Mouse (Mus musculus): ENCODE measurements at regions not wholly inside any gene's neighbourhood (a gene's known extent, or its start where the extent isn't known, plus 50 kb on each side); places are given as distances from the start of the nearest gene placed in this dataset.

GRCm38 (mm10) chr2:48705103-48705804, 108.7 kb upstream of the Acvr2a start:
- ATAC-seq (replicated peaks; ENCODE audit: poor library complexity, severe bottlenecking), result no peak

- no peak for ATAC-seq (replicated peaks; ENCODE audit: poor library complexity, severe bottlenecking)
Observed at GRCm38 (mm10) chr2:48705805-48706150, 108.1 kb upstream of the Acvr2a start.

- peak; percentile 46; the same call in 1 of the 2 replicates for ATAC-seq (replicated peaks; ENCODE audit: poor library complexity, severe bottlenecking)
Observed at GRCm38 (mm10) chr2:48706188-48706587, 107.7 kb upstream of the Acvr2a start.

GRCm38 (mm10) chr2:48716206-48716605, 97.7 kb upstream of the Acvr2a start:
- ATAC-seq (replicated peaks; ENCODE audit: poor library complexity, severe bottlenecking), result peak; percentile 85

- peak; percentile 95 for ATAC-seq (replicated peaks; ENCODE audit: poor library complexity, severe bottlenecking)
Observed at GRCm38 (mm10) chr2:48717770-48718169, 96.1 kb upstream of the Acvr2a start.

GRCm38 (mm10) chr2:48718261-48718660, 95.6 kb upstream of the Acvr2a start:
- ATAC-seq (replicated peaks; ENCODE audit: poor library complexity, severe bottlenecking), result no peak

- ATAC-seq (replicated peaks; ENCODE audit: poor library complexity, severe bottlenecking), result no peak
Observed at GRCm38 (mm10) chr2:48730780-48731179, 83.1 kb upstream of the Acvr2a start.

- no peak for ATAC-seq (replicated peaks; ENCODE audit: poor library complexity, severe bottlenecking)
Observed at GRCm38 (mm10) chr2:48733936-48734335, 80.0 kb upstream of the Acvr2a start.

- ATAC-seq (replicated peaks; ENCODE audit: poor library complexity, severe bottlenecking), result no peak
Observed at GRCm38 (mm10) chr2:48734521-48734920, 79.4 kb upstream of the Acvr2a start.

- no peak for ATAC-seq (replicated peaks; ENCODE audit: poor library complexity, severe bottlenecking)
Observed at GRCm38 (mm10) chr2:48736312-48736711, 77.6 kb upstream of the Acvr2a start.

Data from granulocyte monocyte progenitor cell, adult 5-6 weeks (primary cell).